Mouse (Mus musculus) erythroblast, adult 5-6 weeks (primary cell): ENCODE measurements around the gene Sctr. TPM values are rescaled to one million over a fixed set of nuclear protein-coding genes. Genes with fewer than 3 reads are reported as not detected.
A peak's percentile ranks its signal among the peaks of the same experiment; 100 is the strongest.

Experiments
- ATAC-seq: replicated peaks from 2 replicates; pipeline ENCODE4 v1.8.0; 2016; ENCODE audit warnings: moderate number of reproducible peaks, mild to moderate bottlenecking, moderate TSS enrichment, inconsistent platforms; ENCODE audit not compliant: poor library complexity, low FRiP score, severe bottlenecking
- total RNA-seq, 2 experiments: library from RNA; stranded (forward) in 1 of 2; stranded (reverse) in 1 of 2; fragments of 150-400 nt in 1 of 2; fragments of 200-764, 138-1000 nt in 1 of 2; gene quantifications; 2 replicates each; pipeline versions ENCODE4 v1.2.3 to v1.2.4; 2015 to 2017; ENCODE audit warnings: low replicate concordance in 2 of 2

The Sctr gene
- total RNA-seq, 2 experiments from 2014 or later = not detected

GRCm38 (mm10) chr1:120024331-120025049, 17.8 kb downstream of the Sctr start:
- ATAC-seq = no peak

DNA sequence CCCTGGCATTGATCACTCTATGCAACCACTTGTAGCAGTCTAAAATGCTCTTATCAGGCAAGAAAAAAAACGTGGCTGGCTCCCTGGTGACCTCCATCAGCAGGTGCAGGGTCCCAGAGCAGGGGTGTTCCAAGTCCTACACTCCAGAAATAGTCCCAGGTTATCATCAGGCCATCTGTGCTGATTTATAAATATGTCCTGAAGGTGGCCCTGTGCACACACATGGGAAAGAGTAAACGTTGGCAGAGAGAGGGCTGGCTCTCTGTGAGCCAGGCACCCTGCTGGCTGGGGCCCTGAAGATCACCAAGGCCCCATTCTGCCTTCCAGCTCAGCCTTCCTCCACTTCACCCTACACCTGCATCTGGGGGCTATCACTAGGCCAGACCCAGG, 18.4 kb downstream of the Sctr start:
- no peak for ATAC-seq

GRCm38 (mm10) chr1:120027693-120028092, 21.0 kb downstream of the Sctr start:
- ATAC-seq = no peak

DNA sequence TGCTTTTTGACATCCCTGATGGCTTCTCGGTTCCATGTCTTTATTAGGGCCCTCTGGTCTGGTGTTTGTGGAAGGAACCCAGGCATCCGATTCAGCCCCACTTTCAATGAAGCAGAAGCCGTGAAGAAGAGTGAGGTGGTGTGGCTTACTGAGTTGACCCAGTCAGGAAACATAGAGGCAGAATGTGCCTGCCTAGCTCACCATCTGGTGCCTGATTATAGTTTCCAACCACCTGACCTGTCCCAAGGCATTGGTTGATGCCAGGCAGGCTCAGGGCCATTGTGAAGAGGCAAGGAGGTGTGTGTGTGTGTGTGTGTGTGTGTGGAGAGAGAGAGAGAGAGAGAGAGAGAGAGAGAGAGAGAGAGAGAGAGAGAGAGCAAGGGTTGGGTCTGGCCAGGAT, 23.8 kb downstream of the Sctr start:
- no peak for ATAC-seq

DNA sequence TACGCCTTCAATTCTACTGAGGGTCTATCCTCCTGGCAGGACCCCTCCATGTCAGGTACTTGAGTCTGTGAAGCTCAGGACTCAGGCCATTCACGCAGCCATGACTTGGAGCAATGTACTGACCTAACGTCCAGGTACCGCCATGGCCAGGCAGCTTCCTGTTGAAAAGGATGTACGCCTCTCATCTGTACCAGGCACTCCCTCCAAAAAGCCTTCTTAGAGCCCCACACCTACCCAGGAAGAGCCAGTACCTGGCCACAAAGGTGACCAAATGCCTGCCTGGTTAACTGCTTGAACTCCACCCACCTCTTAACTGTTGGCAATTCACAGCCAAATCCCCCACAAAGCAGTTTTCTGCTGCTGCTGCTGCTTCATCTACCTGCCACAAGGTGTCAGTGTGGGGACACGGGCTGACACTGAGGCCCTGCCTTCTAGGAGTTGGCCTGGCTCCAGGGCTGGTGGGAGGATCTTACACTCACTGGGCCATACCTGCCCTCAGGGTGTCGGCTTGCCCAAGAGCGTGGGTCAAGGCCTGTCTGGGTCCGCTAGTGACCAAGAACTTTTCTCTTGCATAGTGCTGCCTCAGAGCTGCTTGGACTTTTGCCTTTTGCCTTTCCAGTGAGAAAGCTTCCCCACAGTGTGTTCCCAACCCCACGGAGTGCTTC, 26.2 kb downstream of the Sctr start:
- peak; percentile 66; the same call in 1 of the 2 replicates for ATAC-seq

- no peak for ATAC-seq
Observed at GRCm38 (mm10) chr1:120033469-120033854, 26.8 kb downstream of the Sctr start.

DNA sequence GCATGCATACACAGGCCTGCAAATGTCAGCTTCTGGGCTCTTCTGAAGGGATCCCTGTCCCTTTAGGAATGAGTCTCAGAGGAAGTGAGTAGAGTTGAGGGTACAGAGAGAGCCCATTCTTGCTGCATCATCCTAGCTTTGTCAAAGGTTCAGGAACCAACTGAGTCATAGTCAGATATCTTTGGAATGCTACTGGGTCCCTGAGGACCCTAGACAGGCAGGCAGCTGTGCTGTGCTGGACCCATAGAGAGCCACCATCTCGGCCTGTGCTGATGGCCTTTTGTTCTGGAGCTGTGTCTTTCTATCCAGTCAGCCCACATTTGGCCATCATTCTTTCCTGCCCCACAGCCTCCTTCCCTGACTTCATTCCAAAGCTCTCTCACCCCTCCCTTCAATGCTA, 28.1 kb downstream of the Sctr start:
- no peak for ATAC-seq

DNA sequence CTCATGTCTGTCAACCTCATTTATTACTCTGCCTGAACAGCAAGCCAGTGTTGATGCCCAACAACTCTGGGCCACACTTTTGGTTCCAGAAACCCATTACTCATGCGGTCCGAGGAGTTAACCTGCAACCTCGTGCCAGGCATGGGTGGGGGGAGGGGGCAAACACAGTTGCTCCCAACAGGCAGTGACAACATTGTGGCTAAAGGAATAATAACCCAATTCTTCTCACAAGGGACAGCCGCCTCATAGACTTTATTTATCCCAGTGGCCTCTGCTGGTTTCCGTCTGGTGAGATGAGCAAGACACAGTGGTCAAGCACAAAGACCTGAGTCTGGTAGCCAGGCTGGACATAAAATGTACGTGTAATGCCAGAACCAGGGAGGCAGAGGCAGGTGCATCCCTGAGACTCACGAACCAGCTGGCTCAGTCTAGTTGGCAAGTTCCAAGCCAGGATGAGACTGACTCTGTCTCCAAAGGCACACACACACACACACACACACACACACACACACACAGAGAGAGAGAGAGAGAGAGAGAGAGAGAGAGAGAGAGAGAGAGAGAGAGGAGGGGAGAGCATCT, 28.9 kb downstream of the Sctr start:
- no peak for ATAC-seq

DNA sequence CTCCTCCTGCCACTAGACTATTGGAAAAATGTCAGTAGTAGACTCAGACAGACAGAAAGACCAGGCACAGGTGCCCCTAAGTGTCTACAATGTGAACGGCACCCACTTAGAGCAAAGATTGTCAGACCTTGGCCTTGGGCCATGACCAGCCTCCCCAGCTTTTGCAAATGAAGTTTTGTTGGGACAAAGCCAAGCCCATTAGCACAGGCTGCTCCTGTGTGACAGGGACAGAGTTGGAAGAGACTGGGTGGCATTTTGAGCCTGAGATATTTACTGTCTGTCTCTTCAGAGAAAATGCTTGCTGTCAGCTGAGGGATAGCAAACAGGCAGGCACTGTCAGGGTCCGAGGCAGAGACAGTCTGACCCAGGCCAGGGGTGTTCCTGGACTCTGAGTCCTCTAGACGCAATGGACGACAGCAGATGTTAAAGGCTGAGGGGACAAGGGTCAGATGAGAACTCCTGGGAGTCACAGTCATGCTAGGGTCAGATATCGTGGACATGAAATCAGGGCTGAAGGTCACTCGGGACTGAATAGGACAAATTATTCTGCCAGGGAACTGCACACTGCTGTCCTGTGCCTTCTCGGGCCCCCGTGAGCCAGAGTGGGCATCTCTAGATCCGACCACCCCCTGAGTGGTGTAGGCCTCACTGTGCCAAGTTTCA, 30.5 kb downstream of the Sctr start:
- ATAC-seq = no peak

DNA sequence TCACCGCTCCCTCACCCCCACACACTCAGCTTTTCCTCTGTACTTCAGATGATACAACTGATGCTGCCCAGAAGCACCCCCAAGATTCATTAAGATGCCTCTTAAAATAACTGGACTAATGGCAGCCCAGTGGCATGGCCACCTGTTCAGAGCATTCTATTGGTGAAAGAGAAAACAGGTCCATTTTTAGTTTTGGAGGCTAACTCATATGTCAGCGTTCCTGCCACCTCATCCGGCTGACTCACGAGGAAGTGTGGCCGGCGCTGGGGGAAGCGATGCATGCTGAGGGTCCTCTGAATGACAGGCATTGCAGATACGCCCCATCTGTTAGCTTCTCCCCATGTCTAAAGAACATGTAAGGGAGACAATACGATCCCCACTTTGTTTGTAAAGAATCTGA, 31.9 kb downstream of the Sctr start:
- ATAC-seq = no peak

DNA sequence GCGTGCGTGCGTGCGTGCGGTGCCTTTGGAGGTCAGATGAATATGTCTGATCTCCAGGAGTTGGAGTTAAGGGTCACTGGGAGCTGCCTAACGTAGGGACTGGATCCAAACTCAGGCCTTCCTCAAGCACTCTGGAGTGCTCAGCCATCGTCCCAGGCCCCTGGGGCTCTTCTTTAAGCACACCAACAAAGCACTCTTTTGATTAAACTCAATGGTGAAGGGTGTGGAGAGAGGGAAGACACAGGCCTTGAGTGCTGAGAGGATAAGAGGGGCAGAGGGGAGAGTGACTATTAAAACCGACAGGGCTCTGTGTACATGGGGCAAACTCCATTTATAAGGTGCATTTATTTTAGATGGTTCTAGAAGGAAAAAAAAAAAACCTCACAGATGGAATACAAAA, 35.7 kb downstream of the Sctr start:
- ATAC-seq = no peak

DNA sequence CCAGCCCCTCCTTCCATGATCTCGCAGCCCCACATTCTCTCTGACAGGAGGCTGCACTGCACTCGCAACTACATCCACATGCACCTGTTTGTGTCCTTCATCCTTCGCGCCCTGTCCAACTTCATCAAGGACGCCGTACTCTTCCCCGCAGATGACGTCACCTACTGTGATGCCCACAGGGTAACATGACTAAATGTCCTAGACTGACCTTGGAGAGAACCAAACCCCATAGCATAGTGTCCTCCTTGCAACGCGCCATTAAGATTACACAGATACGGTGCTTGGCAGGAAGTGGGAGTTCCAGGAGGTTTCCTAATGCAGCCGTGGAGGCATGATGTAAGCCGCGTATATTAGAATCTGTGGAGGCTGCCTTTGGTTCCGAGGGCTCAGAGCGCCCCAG, 37.9 kb downstream of the Sctr start:
- ATAC-seq = no peak

DNA sequence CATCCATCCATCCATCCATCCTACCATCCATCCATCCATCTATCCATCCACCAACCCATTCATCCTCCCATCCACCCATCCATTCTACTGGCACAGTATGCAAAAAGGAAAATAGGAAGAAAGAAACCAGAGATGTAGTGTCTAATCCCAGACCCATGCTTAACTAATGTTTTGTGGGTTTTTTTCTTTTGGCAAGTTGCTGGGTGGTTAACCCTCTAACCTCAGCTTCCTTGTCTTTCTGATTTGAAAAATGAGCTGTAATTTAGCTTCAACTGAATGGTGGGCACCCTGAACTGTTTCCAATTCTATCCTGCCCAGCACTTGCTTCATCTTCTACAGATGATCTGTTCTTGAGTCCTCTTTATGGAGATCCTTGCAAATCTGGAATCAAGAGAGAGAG, 40.6 kb downstream of the Sctr start:
- ATAC-seq = no peak

GRCm38 (mm10) chr1:120051070-120051469, 44.4 kb downstream of the Sctr start:
- no peak for ATAC-seq

DNA sequence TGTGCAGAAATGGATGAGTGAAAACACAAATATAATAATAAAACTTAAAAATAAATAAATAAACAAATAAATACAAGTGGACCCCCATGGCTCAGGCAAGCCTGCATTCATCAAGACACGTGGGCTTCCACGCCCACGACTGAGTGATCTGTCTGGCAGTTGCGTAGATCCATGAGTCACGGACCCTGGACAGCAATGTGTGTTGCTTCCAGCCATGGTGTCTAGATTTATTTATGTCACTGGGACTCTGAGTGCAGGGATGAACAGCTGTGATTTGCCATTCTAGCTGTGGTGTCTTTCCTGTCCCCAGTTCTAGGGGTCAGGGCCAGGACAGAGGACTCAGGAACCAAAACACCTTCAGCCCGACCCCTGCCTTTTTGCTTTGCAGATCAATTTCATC, 48.3 kb downstream of the Sctr start:
- ATAC-seq = no peak

DNA sequence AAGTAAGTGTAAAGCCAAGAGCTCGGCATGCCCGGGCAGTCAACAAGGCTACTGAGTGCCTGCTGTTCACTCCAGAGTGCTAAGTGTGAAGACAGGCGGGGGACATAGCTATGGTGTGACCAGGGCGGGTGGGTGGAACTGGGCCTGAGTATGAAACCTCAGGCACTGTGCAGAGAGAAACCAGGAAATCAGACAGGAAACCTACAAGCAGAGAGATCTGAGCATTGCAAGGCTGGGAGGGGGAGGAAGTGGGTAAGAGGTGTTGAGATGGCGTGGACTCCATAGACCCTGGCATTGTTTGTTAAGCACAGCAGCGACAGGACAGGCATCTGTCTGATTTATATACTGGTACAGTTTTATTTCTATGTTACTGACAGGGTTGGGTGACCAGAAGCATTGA, 48.8 kb downstream of the Sctr start:
- no peak for ATAC-seq

GRCm38 (mm10) chr1:120056236-120056635, 49.5 kb downstream of the Sctr start:
- no peak for ATAC-seq

DNA sequence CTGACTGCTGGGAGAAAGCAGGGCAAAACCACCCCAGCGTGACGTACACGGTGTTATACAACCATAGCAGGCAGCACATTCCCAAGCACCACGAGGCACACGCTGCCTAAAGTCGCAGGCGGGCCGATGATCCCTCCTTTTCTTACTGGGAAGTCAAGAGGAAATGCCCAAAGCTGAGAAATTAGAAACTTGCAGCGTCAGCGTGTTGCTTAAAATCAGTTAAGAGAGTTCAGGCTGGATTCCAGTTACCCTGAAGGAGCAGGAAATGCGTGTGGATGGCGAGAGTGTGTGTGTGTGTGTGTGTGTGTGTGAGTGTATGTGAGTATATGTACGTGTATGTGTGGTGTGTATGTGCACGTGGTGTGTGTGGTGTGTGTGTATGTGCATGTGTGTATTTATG, 50.4 kb downstream of the Sctr start:
- ATAC-seq = no peak

DNA sequence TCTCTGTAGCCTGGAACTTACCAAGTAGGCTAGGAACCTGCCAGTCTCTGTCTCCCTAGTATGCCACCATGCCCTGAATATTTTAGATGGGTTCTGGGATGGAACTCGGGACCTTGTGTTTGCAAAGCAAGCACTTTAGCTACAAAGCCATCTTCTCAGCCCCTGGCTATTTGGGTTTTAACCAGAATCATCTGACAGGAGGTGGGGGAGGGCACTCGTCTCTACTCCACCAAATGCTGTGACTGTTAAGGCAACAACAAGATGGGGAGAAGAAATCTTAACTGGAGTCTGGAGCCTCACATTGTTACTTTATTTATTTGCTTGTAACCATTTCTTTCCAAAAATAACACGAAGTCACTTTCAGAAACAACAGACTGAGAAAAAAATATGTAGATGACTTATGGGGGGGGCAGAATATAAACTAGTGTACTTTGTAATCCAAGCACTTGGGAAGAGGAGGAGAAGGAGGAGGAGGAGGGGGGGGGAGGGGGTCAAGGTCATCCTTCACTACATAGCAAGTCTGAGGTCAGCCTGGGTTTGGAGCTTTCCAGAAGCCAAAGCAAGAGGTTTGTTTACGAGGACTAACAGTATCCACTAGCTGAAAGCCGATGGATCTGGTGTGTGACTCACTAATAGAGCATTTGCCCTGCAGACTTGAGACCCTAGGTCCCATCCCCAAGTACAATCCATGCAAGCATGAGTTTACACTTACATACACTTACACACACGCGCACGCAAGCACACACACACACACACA, 51.2 kb downstream of the Sctr start:
- ATAC-seq = no peak

DNA sequence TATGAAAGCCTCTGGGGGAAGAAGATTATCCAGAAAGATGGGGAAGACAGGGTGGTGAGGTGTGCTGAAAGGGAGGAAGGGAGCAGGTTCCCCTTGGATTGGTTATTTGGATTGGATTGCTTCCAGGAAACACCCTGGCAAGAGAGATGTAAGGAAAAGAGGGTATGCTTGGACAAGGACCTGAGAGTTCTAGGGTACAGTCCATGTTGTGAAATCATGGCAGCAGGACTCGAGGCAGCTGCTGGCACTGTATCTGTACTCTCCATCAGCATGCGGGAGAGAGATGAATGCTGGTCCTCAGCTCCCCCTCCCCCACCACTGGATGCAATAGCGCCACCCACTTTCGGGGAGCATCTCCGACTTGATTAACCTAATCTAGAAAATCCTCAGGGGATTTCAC, 54.0 kb downstream of the Sctr start:
- no peak for ATAC-seq
